Mouse (Mus musculus): ENCODE data around the gene Bicc1. TPM values are rescaled to one million over a fixed set of nuclear protein-coding genes. Genes with fewer than 3 reads are reported as not detected.

Bicc1 gene
- total and polyA plus RNA-seq, 3 experiments: 13.7 to 17.1 (median 14.6) TPM

- TF ChIP-seq POLR2A (IDR thresholded peaks at IDR 0.05; ENCODE audit: insufficient read depth, low read depth, low read length): no peak
- no peak for TF ChIP-seq CTCF (IDR thresholded peaks at IDR 0.05)
- TF ChIP-seq EP300 (IDR thresholded peaks at IDR 0.05; ENCODE audit: insufficient read depth, low read depth, low read length): no peak
- Histone ChIP-seq H3K4me3 (no peak overlapping the region), H3K79me2 (replicated peaks; ENCODE audit: control insufficient read depth, insufficient read depth, low read length) (no peaks in the 10 kb centered on the region), H3K9ac (ENCODE audit: low read depth, low read length) (no peak overlapping the region), H3K27ac (no peak overlapping the region), H3K27me3 (ENCODE audit: control insufficient read depth, insufficient read depth, low read length) (no peaks in the 10 kb centered on the region), H3K36me3 (ENCODE audit: control insufficient read depth, insufficient read depth, low read length) (no peaks in the 10 kb centered on the region), H3K4me1 (ENCODE audit: control insufficient read depth, insufficient read depth, low read length) (no peaks in the 10 kb centered on the region)
- peak; percentile 29 to 33 for DNase-seq
- WGBS: 56% methylated on average over 7 of the region's 7 CpGs
- intact Hi-C loops (cut with DNase I): no loop called here
Measured at GRCm38 (mm10) chr10:70903936-70904335, 255.6 kb downstream of the Bicc1 start.

DNA sequence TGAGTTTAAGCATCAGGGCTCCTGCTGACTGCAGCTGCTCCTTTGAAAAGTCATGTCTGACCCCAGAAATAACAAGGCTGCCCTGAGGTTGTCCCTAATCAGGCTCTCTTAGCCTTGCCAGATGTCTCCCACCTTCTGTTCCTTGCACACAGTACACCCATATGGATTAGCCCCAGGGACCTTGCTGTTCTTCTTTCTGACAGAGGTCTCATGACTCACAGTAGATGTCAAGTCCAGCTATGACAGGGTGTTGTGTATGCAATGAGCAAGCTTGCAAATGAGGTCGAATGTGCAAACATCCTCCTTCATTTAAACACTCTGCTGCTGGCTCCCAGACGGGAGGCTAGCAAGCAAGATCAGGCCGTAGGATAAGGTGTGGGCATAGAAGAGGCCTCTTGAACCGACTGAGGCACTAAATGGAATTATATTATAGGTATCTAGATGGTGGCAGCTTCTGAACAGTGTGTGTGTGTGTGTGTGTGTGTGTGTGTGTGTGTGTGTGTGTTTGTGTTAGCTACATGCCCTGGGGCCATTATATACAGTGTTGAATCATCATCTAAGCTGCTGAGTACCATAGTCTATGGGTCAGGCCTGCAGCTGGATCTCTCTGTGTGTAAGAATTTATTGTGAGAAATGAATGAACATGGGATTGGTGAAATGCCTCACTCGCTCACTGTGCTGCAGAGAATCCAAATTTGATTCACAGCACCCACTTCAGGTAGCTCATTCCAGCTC is 256.6 kb downstream of the Bicc1 start:
- Histone ChIP-seq H3K4me3 (no peak overlapping the region), H3K27me3 (ENCODE audit: control insufficient read depth, insufficient read depth, low read length) (no peaks in the 10 kb centered on the region), H3K27ac (no peak overlapping the region), H3K9ac (ENCODE audit: low read depth, low read length) (no peak overlapping the region), H3K36me3 (ENCODE audit: control insufficient read depth, insufficient read depth, low read length) (no peaks in the 10 kb centered on the region), H3K4me1 (ENCODE audit: control insufficient read depth, insufficient read depth, low read length) (no peaks in the 10 kb centered on the region), H3K79me2 (replicated peaks; ENCODE audit: control insufficient read depth, insufficient read depth, low read length) (no peaks in the 10 kb centered on the region)
- 68% methylated on average over 5 of the region's 5 CpGs for WGBS
- TF ChIP-seq EP300 (IDR thresholded peaks at IDR 0.05; ENCODE audit: insufficient read depth, low read depth, low read length) (no peak), CTCF (IDR thresholded peaks at IDR 0.05) (no peak), POLR2A (IDR thresholded peaks at IDR 0.05; ENCODE audit: insufficient read depth, low read depth, low read length) (no peak)
- intact Hi-C loops (cut with DNase I): no loop called here
- DNase-seq: no peak

DNA sequence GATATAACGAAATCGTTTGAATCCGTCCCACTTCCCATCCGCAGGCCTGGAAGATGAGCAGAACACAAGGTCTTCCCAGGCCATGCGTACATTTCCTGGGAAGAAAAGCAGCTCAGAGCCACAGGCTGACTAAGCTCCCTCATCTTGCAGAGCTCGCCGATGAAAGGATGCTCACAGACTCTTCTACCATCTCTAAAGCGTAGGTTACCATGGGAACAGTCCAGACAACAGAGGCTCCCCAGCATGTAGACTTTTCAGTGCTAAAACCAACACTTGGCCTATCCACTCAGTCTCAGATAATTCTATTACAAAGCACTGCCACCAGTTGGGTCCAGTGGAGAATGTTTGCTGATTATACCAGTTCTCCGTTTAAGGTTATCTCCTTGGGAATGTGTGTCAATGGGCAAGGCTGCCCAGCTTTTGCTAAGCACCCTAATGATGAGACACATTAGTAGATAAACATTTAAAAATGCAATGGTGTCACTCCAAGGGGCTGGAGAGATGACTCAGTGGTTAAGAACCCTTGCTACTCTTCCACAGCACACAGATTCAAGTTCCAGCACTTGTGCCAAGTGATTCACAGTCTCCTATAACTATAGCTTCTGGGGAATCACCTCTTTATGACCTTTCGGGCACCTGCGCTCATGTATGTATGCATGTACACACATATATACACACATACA is 258.2 kb downstream of the Bicc1 start:
- Histone ChIP-seq H3K27me3 (ENCODE audit: control insufficient read depth, insufficient read depth, low read length) (no peaks in the 10 kb centered on the region), H3K79me2 (replicated peaks; ENCODE audit: control insufficient read depth, insufficient read depth, low read length) (no peaks in the 10 kb centered on the region), H3K36me3 (ENCODE audit: control insufficient read depth, insufficient read depth, low read length) (no peaks in the 10 kb centered on the region), H3K4me3 (no peak overlapping the region), H3K27ac (no peak overlapping the region), H3K4me1 (ENCODE audit: control insufficient read depth, insufficient read depth, low read length) (no peaks in the 10 kb centered on the region), H3K9ac (ENCODE audit: low read depth, low read length) (no peak overlapping the region)
- intact Hi-C loops (cut with DNase I): no loop called here
- 80% methylated on average over 11 of the region's 11 CpGs for WGBS
- TF ChIP-seq CTCF (IDR thresholded peaks at IDR 0.05) (no peak), EP300 (IDR thresholded peaks at IDR 0.05; ENCODE audit: insufficient read depth, low read depth, low read length) (no peak), POLR2A (IDR thresholded peaks at IDR 0.05; ENCODE audit: insufficient read depth, low read depth, low read length) (no peak)
- DNase-seq: no peak

GRCm38 (mm10) chr10:70895891-70896290 is 263.6 kb downstream of the Bicc1 start:
- no peaks in the 10 kb centered on the region for H3K27me3 ChIP-seq (ENCODE audit: control insufficient read depth, insufficient read depth, low read length)
- TF ChIP-seq CTCF (IDR thresholded peaks at IDR 0.05) (no peak), POLR2A (IDR thresholded peaks at IDR 0.05; ENCODE audit: insufficient read depth, low read depth, low read length) (no peak), EP300 (IDR thresholded peaks at IDR 0.05; ENCODE audit: insufficient read depth, low read depth, low read length) (no peak)
- H3K4me3 ChIP-seq: no peak overlapping the region
- no peak overlapping the region for H3K9ac ChIP-seq (ENCODE audit: low read depth, low read length)
- 82% methylated on average over 8 of the region's 8 CpGs for WGBS
- H3K36me3 ChIP-seq (ENCODE audit: control insufficient read depth, insufficient read depth, low read length): no peaks in the 10 kb centered on the region
- no peaks in the 10 kb centered on the region for H3K4me1 ChIP-seq (ENCODE audit: control insufficient read depth, insufficient read depth, low read length)
- intact Hi-C loops (cut with DNase I): no loop called here
- H3K79me2 ChIP-seq (replicated peaks; ENCODE audit: control insufficient read depth, insufficient read depth, low read length): no peaks in the 10 kb centered on the region
- DNase-seq: no peak
- no peak overlapping the region for H3K27ac ChIP-seq

DNA sequence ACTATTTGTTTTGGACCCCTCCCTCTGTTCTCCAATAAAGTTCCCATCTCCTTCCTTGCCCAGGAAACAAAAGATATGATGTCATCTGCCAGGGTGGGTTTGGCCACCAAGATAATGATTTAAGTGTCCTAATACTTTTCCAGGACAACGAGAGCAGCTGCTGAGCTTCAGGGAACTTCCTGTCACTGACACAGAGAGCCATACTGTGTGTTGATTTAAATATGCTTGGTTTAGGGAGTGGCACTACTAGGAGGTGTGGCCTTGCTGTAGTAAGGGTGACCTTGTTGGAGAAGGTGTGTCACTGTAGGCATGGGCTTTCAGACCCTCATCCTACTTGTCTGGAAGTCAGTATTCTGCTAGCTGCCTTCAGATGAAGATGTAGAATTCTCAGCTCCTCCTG is 281.5 kb downstream of the Bicc1 start:
- H3K27ac ChIP-seq: no peak overlapping the region
- WGBS: 36% methylated on average over 1 of the region's 1 CpGs
- intact Hi-C loops (cut with DNase I): no loop called here

DNA sequence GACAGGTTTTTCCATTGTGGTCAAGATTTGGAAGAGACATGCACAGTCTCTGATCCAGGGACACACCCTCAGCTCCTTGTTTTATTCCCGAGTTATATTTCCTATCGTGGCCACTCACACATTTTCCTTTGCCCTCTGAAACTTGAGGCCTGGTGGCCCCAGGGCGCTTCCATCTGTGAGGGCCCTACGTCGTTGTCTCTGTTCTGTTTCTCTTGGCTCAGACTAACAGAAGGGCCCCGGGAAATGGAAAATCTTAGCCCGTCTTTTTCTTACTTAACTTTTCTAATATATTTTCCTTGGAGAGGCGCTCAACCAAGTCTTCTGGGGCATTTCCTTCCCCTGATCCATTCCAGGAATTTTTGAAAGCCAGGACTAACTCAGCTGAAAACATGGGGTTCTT is 281.9 kb downstream of the Bicc1 start:
- Histone ChIP-seq H3K27ac (no peak overlapping the region), H3K27me3 (ENCODE audit: control insufficient read depth, insufficient read depth, low read length) (no peaks in the 10 kb centered on the region), H3K9ac (ENCODE audit: low read depth, low read length) (no peak overlapping the region), H3K36me3 (ENCODE audit: control insufficient read depth, insufficient read depth, low read length) (no peaks in the 10 kb centered on the region), H3K4me1 (ENCODE audit: control insufficient read depth, insufficient read depth, low read length) (no peaks in the 10 kb centered on the region; the same call in 1 of the 2 replicates), H3K4me3 (no peak overlapping the region), H3K79me2 (replicated peaks; ENCODE audit: control insufficient read depth, insufficient read depth, low read length) (no peaks in the 10 kb centered on the region)
- intact Hi-C loops (cut with DNase I): no loop called here
- 35% methylated on average over 8 of the region's 8 CpGs for WGBS
- DNase-seq: peak in 1 of 2 experiments; percentile 6
- TF ChIP-seq POLR2A (IDR thresholded peaks at IDR 0.05; ENCODE audit: insufficient read depth, low read depth, low read length) (no peak), CTCF (IDR thresholded peaks at IDR 0.05) (no peak), EP300 (IDR thresholded peaks at IDR 0.05; ENCODE audit: insufficient read depth, low read depth, low read length) (no peak)

More for the DNA sequence above, 281.5 kb downstream of the Bicc1 start:
- no peaks in the 10 kb centered on the region; the same call in 1 of the 2 replicates for H3K4me1 ChIP-seq (ENCODE audit: control insufficient read depth, insufficient read depth, low read length)
- no peak overlapping the region for H3K4me3 ChIP-seq
- no peak overlapping the region for H3K9ac ChIP-seq (ENCODE audit: low read depth, low read length)
- no peaks in the 10 kb centered on the region for H3K79me2 ChIP-seq (replicated peaks; ENCODE audit: control insufficient read depth, insufficient read depth, low read length)
- TF ChIP-seq CTCF (IDR thresholded peaks at IDR 0.05): no peak
- TF ChIP-seq POLR2A (IDR thresholded peaks at IDR 0.05; ENCODE audit: insufficient read depth, low read depth, low read length): no peak
- no peak for TF ChIP-seq EP300 (IDR thresholded peaks at IDR 0.05; ENCODE audit: insufficient read depth, low read depth, low read length)
- H3K27me3 ChIP-seq (ENCODE audit: control insufficient read depth, insufficient read depth, low read length): no peaks in the 10 kb centered on the region
- no peaks in the 10 kb centered on the region for H3K36me3 ChIP-seq (ENCODE audit: control insufficient read depth, insufficient read depth, low read length)
- DNase-seq: no peak

All from heart, adult 2 months (tissue).